Mouse (Mus musculus) ES-Bruce4 (cell line): Measurements from ENCODE around the gene Zfp740. TPM values are rescaled to one million over a fixed set of nuclear protein-coding genes. Genes with fewer than 3 reads are reported as not detected.

Experiments
- H3K27ac ChIP-seq: 2 replicates; pipeline ENCODE4 v1.5.1; 2012; ENCODE audit warnings: low read length, inconsistent platforms; ENCODE audit not compliant: insufficient read depth
- H3K27me3 ChIP-seq: 2 replicates; pipeline ENCODE4 v1.6.1; 2012; ENCODE audit warnings: mild to moderate bottlenecking, low read length, inconsistent platforms; ENCODE audit not compliant: control insufficient read depth, poor library complexity, insufficient read depth, severe bottlenecking
- H3K36me3 ChIP-seq: 2 replicates; pipeline ENCODE4 v1.6.1; 2012; ENCODE audit warnings: inconsistent platforms, mild to moderate bottlenecking, low read length, moderate library complexity; ENCODE audit not compliant: control insufficient read depth, poor library complexity, insufficient read depth, severe bottlenecking
- H3K4me1 ChIP-seq: one replicate; pipeline ENCODE4 v1.8.1; 2011; ENCODE audit warnings: low read length; ENCODE audit not compliant: control insufficient read depth, insufficient read depth
- H3K4me3 ChIP-seq: 2 replicates; pipeline ENCODE4 v1.5.1; 2011; ENCODE audit warnings: low read depth, mild to moderate bottlenecking, low read length
- H3K9ac ChIP-seq: 2 replicates; pipeline ENCODE4 v1.6.1; 2012; ENCODE audit warnings: low read depth, mild to moderate bottlenecking, inconsistent platforms; ENCODE audit not compliant: poor library complexity, severe bottlenecking
- H3K9me3 ChIP-seq: replicated peaks from 2 replicates; pipeline ENCODE4 v1.6.1; 2012; ENCODE audit warnings: mild to moderate bottlenecking, low read length, inconsistent platforms; ENCODE audit not compliant: control insufficient read depth, poor library complexity, insufficient read depth, severe bottlenecking
- CTCF ChIP-seq: IDR thresholded peaks from one replicate; pipeline ENCODE4 v1.8.1; 2011; ENCODE audit warnings: low read depth, low read length
- EP300 ChIP-seq: IDR thresholded peaks from 2 replicates; pipeline ENCODE4 v1.6.1; 2011; ENCODE audit warnings: low read depth, low read length; ENCODE audit not compliant: insufficient read depth
- POLR2A ChIP-seq: IDR thresholded peaks from one replicate; pipeline ENCODE4 v1.8.1; 2011; ENCODE audit warnings: low read length; ENCODE audit not compliant: insufficient read depth
- polyA plus RNA-seq: library from polyadenylated mRNA; stranded (reverse); fragments of >200 nt; gene quantifications from 2 replicates; pipeline ENCODE4 v1.2.4, GENCODE M21; 2011; ENCODE audit warnings: low read depth; ENCODE audit not compliant: missing spikeins, insufficient read depth, insufficient read length

The Zfp740 gene
- polyA plus RNA-seq, 1 experiment, result 53.7 TPM

DNA sequence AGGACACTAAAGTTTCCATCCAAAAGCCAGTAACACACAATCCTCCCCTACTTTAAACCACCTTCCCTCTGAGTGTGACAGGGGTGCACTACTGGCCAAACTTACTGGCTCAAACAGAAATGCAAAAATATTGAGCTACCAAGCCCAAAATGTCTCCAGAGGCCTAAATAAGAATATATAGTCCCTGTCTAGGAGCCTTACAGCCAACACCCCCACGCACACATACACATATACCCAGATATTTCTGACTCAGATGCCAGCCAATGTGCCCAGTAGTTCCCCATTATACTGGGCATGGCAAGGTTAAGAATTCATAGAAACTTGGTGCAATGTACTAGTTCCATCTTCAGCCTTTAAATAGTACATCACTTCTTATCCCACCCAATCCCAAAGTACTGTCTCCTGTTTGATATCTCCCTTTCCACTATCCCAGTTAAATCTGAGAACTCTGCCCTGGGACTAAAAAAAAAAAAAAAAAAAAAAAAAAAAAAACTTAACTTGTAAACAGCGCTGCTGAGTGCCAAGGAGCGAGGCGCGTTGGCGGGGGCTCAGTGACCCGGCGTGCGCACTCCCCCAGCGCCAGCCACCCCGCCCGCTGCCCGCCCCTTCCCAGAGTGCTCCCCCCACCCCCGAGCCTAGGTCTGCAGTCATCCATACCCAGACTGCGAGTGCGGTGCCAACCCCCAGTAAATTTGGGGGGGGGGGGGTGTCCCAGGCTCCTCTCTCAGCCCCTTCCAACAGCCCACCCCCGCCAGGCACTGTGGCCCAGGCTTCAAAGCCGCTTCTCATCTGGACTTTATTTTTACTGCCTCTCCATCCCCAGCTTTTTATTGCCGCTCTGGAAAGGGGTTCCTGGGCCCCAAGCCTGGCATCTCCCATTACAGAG, 41.5 kb downstream of the Zfp740 start:
- H3K36me3 ChIP-seq, result no peaks in the 10 kb centered on the region
- H3K9ac ChIP-seq, result peak overlapping the region; percentile 67
- peaks cover 6% of the 10 kb centered on the region for H3K4me1 ChIP-seq
- H3K27me3 ChIP-seq, result no peaks in the 10 kb centered on the region
- H3K9me3 ChIP-seq, result no peaks in the 10 kb centered on the region
- TF ChIP-seq EP300 (no peak), POLR2A (no peak), CTCF (no peak)
- H3K27ac ChIP-seq, result peak overlapping the region; percentile 86
- H3K4me3 ChIP-seq, result peak overlapping the region; percentile 83

DNA sequence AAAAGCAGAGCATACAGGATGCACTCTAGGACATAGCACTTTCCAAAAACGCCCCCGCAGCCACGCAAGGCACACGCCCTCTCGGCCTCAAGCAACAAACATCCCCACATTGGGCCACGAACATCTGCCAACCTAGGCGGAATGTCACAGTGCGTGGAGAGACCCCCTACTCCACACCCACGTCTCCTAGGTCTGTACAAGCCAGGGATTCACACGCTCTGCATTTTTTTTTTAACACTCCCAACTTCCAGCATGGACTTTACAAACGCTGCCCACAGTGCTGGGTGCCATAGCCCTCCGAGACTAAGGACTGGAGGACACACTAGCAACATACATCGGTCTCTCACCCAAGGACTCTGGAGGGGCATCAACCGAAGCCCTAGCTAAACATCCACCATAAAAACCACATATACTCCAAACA, 42.4 kb downstream of the Zfp740 start:
- no peaks in the 10 kb centered on the region for H3K27me3 ChIP-seq
- peak overlapping the region; percentile 67 for H3K9ac ChIP-seq
- H3K4me3 ChIP-seq, result peak overlapping the region; percentile 83
- H3K27ac ChIP-seq, result peak overlapping the region; percentile 77
- TF ChIP-seq CTCF, result no peak
- no peak for TF ChIP-seq POLR2A
- TF ChIP-seq EP300, result no peak
- no peaks in the 10 kb centered on the region for H3K9me3 ChIP-seq
- peaks cover 8% of the 10 kb centered on the region for H3K4me1 ChIP-seq
- no peaks in the 10 kb centered on the region for H3K36me3 ChIP-seq

DNA sequence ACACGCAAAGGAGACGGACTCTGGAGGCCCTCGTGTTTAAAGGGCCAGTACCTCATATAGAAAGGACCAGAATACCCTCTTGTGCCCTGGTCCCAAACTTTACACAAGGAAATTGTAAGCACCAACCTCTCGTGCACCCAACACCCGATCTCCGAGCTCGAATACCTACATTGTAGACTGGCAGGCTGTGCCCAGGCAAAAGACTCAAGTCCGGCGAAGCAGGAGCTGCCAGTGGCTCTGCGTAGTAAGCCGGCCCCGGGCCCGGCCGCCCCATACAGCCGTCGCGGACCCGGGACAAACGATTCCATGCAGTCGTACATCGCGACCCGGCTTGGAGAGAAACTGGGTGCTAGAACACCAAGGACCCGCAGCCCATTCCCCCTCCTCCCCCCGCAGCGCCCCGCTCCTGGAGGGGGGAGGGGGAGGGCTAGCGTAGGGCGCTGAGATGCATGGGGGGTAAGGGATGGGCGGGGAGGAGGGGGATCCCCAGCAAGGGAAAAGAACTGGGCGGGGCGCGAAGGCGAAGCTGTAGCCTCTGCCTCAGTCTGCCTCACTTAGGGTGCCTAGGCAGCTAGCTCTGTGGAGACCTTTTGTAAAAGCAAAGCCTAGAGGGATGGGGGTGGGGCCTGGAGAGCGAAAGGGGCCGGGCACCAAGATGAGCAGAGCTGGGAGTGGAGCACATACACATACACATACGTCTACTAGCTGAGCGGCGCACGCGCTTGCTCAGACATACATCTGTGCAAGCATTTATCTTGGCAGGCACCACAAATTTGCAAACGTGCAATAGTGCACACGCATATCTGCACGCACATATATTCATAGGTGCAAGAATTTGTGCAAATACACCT, 43.1 kb downstream of the Zfp740 start:
- H3K9me3 ChIP-seq, result no peaks in the 10 kb centered on the region
- H3K9ac ChIP-seq, result peak overlapping the region; percentile 67
- peaks cover 9% of the 10 kb centered on the region for H3K4me1 ChIP-seq
- peak overlapping the region; percentile 83 for H3K4me3 ChIP-seq
- no peaks in the 10 kb centered on the region for H3K27me3 ChIP-seq
- H3K27ac ChIP-seq, result peak overlapping the region; percentile 87
- H3K36me3 ChIP-seq, result no peaks in the 10 kb centered on the region
- TF ChIP-seq CTCF (no peak), POLR2A (no peak), EP300 (peak; percentile 81)

DNA sequence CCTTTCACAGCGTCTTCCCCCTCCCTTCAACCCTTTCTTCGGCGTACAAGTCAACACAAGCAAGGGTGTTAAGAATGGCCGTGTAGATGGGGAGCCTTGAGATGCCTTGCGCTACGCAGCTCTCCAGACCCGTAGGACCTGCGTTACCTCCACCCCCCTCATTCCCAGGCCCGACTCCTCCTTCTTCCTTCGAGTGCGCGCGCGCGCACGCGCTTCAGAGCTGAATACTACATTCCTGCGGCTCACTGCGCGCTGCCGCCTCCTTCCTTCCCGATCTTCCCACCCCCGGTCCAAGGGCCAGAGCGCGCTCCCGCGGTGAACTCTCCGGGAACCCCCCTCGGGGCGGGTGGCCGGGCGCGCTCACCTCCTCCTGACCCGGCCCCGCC, 43.8 kb downstream of the Zfp740 start:
- no peaks in the 10 kb centered on the region for H3K9me3 ChIP-seq
- H3K9ac ChIP-seq, result peak overlapping the region; percentile 84; the same call in 1 of the 2 replicates
- H3K4me1 ChIP-seq, result peaks cover 11% of the 10 kb centered on the region
- H3K4me3 ChIP-seq, result peak overlapping the region; percentile 83
- no peaks in the 10 kb centered on the region for H3K27me3 ChIP-seq
- no peaks in the 10 kb centered on the region for H3K36me3 ChIP-seq
- no peak for TF ChIP-seq POLR2A
- TF ChIP-seq EP300, result peak; percentile 79
- no peak for TF ChIP-seq CTCF
- H3K27ac ChIP-seq, result peak overlapping the region; percentile 87

DNA sequence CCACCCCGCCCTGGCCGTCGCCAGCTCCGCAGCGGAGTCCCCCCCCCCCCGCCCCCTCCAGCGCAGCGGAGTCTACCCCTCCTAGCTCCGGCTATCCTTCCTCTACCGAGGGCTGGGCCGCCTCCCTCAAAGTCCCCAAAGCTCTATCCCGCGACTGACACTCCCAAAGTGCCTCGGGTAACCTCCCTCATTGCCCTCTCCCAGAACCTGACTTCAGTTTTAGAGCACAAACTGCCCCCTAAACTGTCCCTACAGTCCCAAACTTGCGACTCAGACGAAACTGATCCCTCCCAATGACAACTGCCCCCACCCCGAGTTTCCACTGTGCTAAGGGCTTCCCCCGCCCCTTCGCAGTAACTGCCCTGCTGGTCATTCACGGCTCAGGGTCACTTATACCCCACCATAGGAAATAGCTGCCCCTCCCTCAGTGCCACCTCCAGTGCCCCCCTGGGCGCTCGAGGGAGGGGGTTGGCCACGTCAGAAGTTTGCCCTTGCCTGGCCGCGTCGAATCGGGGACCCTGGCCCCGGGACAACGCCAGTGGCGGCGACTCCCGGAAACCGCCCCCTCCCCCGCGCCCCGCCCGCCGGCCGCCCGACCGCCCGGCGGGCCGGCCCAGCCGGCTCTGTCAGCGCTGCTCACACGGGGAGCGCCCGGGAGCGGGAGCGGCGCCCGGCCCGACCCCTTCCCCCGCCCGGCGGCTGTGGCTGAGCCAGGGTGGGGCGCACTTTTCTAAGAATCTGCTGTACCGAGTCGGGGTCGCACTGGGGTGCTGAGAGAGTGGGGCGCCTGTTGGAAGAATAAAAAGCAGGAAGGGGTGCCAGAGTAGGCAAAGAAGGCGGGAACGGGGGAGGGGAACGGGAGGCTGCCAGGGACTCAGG, 44.4 kb downstream of the Zfp740 start:
- Histone ChIP-seq H3K9ac (peak overlapping the region; percentile 84), H3K36me3 (no peaks in the 10 kb centered on the region), H3K27me3 (no peaks in the 10 kb centered on the region), H3K4me1 (peaks cover 13% of the 10 kb centered on the region), H3K4me3 (peak overlapping the region; percentile 83), H3K27ac (peak overlapping the region; percentile 95), H3K9me3 (no peaks in the 10 kb centered on the region)
- TF ChIP-seq CTCF, result no peak
- TF ChIP-seq EP300, result 0 out of 2 replicates have a peak, but pooled peaks have one; percentile 14
- no peak for TF ChIP-seq POLR2A
